Comparison of ENCODE assay signal across 10 mouse cellular contexts in genomic region chr1:135554632-135555260, GRCm38 (mm10). TPM values are rescaled to one million over a fixed set of nuclear protein-coding genes. Genes with fewer than 3 reads are reported as not detected.
DNase-seq lines count a peak whose midpoint lies in the region; ATAC-seq and TF ChIP-seq lines count a peak whose summit lies in the region.
"Had no signal": no experiment of that assay in that cellular context is flagged by ENCODE, and none has a peak within 500 bp of the region (broad histone marks: within the 10 kb centered on the region; RNA-seq: fewer than 3 reads in every experiment).

No protein-coding gene starts in this region.

- TF ChIP-seq CTCF in heart, adult 2 months (IDR thresholded peaks at IDR 0.05), result no peak
- no peak for TF ChIP-seq CTCF in E14TG2a.4 (conservative IDR thresholded peaks at IDR 0.05; ENCODE audit: low read length)
- TF ChIP-seq CTCF in liver, postnatal 0 days (IDR thresholded peaks at IDR 0.05; ENCODE audit: low read depth), result no peak

- no peak overlapping the region for H3K4me2 ChIP-seq in liver, postnatal 0 days (ENCODE audit: low read depth, low read length)
- H3K4me2 ChIP-seq: limb, embryonic 15.5 days had no signal

- ATAC-seq in hematopoietic stem cell, adult 5-6 weeks (replicated peaks in 1 of 2; ENCODE audit: insufficient read depth in 1 of 2, low FRiP score in 2 of 2, low TSS enrichment in 1 of 2, low read depth in 1 of 2, poor library complexity in 2 of 2, severe bottlenecking in 2 of 2), result peak; percentile 52 to 56; a peak in 2 of 4 replicates
- ATAC-seq in liver, postnatal 0 days, result no peak

- no peak overlapping the region for H3K4me3 ChIP-seq in heart, adult 2 months
- H3K4me3 ChIP-seq in E14TG2a.4 (replicated peaks; ENCODE audit: low read length) (0 out of 2 replicates have a peak overlapping the region, but pooled peaks have one; percentile 26), macrophage (ENCODE audit: inconsistent target) (no peak overlapping the region)
- no peak overlapping the region for H3K4me3 ChIP-seq in liver, postnatal 0 days (ENCODE audit: low read depth, low read length)
- H3K4me3 ChIP-seq: erythroblast, embryonic 14.5 days; limb, embryonic 15.5 days had no signal

- H3K36me3 ChIP-seq in heart, adult 2 months (ENCODE audit: control insufficient read depth, insufficient read depth, low read length), result no peaks in the 10 kb centered on the region
- H3K36me3 ChIP-seq in E14TG2a.4 (ENCODE audit: insufficient read depth, low read length) (no peaks in the 10 kb centered on the region), macrophage (ENCODE audit: inconsistent target) (no peaks in the 10 kb centered on the region)
- H3K36me3 ChIP-seq in liver, postnatal 0 days (replicated peaks; ENCODE audit: insufficient read depth, low read length), result no peaks in the 10 kb centered on the region
- H3K36me3 ChIP-seq: limb, embryonic 15.5 days had no signal

- no peak for TF ChIP-seq POLR2A in heart, adult 2 months (IDR thresholded peaks at IDR 0.05; ENCODE audit: insufficient read depth, low read depth, low read length)

- no peaks in the 10 kb centered on the region for H3K27me3 ChIP-seq in heart, adult 2 months (ENCODE audit: control insufficient read depth, insufficient read depth, low read length)
- H3K27me3 ChIP-seq in E14TG2a.4 (ENCODE audit: insufficient read depth, low read length), result peaks cover 17% of the 10 kb centered on the region
- H3K27me3 ChIP-seq in liver, postnatal 0 days (ENCODE audit: insufficient read depth, low read length), result no peaks in the 10 kb centered on the region
- H3K27me3 ChIP-seq: limb, embryonic 15.5 days had no signal

- H3K9ac ChIP-seq in heart, adult 2 months (ENCODE audit: low read depth, low read length), result no peak overlapping the region
- no peak overlapping the region for H3K9ac ChIP-seq in liver, postnatal 0 days (replicated peaks)
- H3K9ac ChIP-seq: limb, embryonic 15.5 days had no signal

- H3K4me1 ChIP-seq in heart, adult 2 months (ENCODE audit: control insufficient read depth, insufficient read depth, low read length), result peaks cover 5% of the 10 kb centered on the region
- H3K4me1 ChIP-seq in E14TG2a.4 (replicated peaks; ENCODE audit: low read depth, low read length), result peaks cover 44% of the 10 kb centered on the region
- no peaks in the 10 kb centered on the region for H3K4me1 ChIP-seq in liver, postnatal 0 days (ENCODE audit: insufficient read depth)

- no peak overlapping the region for H3K27ac ChIP-seq in heart, adult 2 months
- 0 out of 2 replicates have a peak overlapping the region, but pooled peaks have one; percentile 2 for H3K27ac ChIP-seq in macrophage
- H3K27ac ChIP-seq in liver, postnatal 0 days (ENCODE audit: low read depth), result no peak overlapping the region
- H3K27ac ChIP-seq: limb, embryonic 15.5 days had no signal

- intact Hi-C loops in heart, adult 2 months (cut with DNase I), result no loop called here

- peaks cover 3% of the 10 kb centered on the region; the same call in 1 of the 2 replicates for H3K79me2 ChIP-seq in heart, adult 2 months (replicated peaks; ENCODE audit: control insufficient read depth, insufficient read depth, low read length)
- peaks cover 6% of the 10 kb centered on the region; the same call in 1 of the 2 replicates for H3K79me2 ChIP-seq in macrophage (ENCODE audit: inconsistent target)

- TF ChIP-seq EP300 in heart, adult 2 months (IDR thresholded peaks at IDR 0.05; ENCODE audit: insufficient read depth, low read depth, low read length), result no peak
- TF ChIP-seq EP300 in liver, postnatal 0 days (IDR thresholded peaks at IDR 0.05; ENCODE audit: low read depth), result no peak

- 35% methylated on average over 17 of the region's 17 CpGs for WGBS in heart, adult 2 months
- WGBS in macrophage (ENCODE audit: missing documents), result 39% methylated on average over 17 of the region's 17 CpGs
- 23% methylated on average over 17 of the region's 17 CpGs for WGBS in liver, postnatal 0 days (ENCODE audit: insufficient replicate concordance)

- DNase-seq in heart, adult 11 months, result peak; percentile 91
- no peak for DNase-seq in heart, adult 2 months
- no peak for DNase-seq in cerebellum, postnatal 10 days
- no peak for DNase-seq in liver, postnatal 0 days
- no peak for DNase-seq in urinary bladder, postnatal 25 days (ENCODE audit: low spot score)

- H3K9me3 ChIP-seq in E14TG2a.4 (ENCODE audit: low read length), result no peaks in the 10 kb centered on the region
- H3K9me3 ChIP-seq in liver, postnatal 0 days (ENCODE audit: low read length), result no peaks in the 10 kb centered on the region
- H3K9me3 ChIP-seq: limb, embryonic 15.5 days had no signal

RNA-seq across cellular contexts. Expression of gene Nav1, which starts 52.3 kb away (rescaled TPM):
- 10 to 100 TPM; 19.1 to 20.7 TPM for total RNA-seq in heart, adult 2 months (2021)
- polyA plus RNA-seq in heart, adult 2 months (2012; rRNA removed), result 15.2 and 16.8 TPM in 2 replicates
- 4.7 and 7.0 TPM in 2 replicates for total RNA-seq in hematopoietic stem cell, adult 5-6 weeks (2017)
- total RNA-seq in macrophage (2018; cell fraction: chromatin; rRNA removed), result 100 to 1,000 TPM in 23 of 26 experiments, 10 to 100 TPM in 3; 59.0 to 292 (median 135) TPM
- 10 to 100 TPM; 16.1 to 57.6 (median 32.9) TPM for total RNA-seq in macrophage (2018; cell fraction: cytosol; rRNA removed)
- total RNA-seq in macrophage (2018; cell fraction: nucleus; rRNA removed), result 100 to 1,000 TPM in 6 of 26 experiments, 10 to 100 TPM in 20; 40.7 to 174 (median 60.5) TPM
- polyA plus RNA-seq in macrophage (2018), result 23.0 to 33.0 TPM (median 24.1 TPM) in 3 replicates
- polyA plus RNA-seq in liver, postnatal 0 days (2015; fragmentation: Nextera tagmentation; extraction: Ambion mirVana), result 0.92 and 0.94 TPM in 2 replicates
